Mouse (Mus musculus) T-helper 2 cell (primary cell): Measurements from ENCODE around the gene Cep57l1.

Experiments used
- in situ Hi-C: fragments of 300-600 bp; cut with MboI, MseI; formaldehyde crosslinking; loops from one replicate; pipeline ENCODE4 v1.15.1; 2025; ENCODE audit warnings: high pct_unique_total_duplicates

Gene Cep57l1

GRCm38 (mm10) chr10:41818036-41818732 is 8.5 kb upstream of the Cep57l1 start:
- in situ Hi-C loops: loop anchor here (25.0 kb wide), 1 partner anchor 669 kb away; the partner anchor contains the start of gene Afg1l

- in situ Hi-C loops: loop anchor here (25.0 kb wide), 1 partner anchor 671 kb away; the partner anchor contains the start of gene Afg1l
Observed at GRCm38 (mm10) chr10:41816516-41816915, 6.8 kb upstream of the Cep57l1 start.

- in situ Hi-C loops: loop anchor here (5.0 to 25.0 kb wide), 3 partner anchors 68 to 673 kb away; partner anchors contain the start of genes Afg1l and Foxo3
Observed at GRCm38 (mm10) chr10:41814305-41814853, 4.7 kb upstream of the Cep57l1 start.

- in situ Hi-C loops: loop anchor here (5.0 to 25.0 kb wide), 3 partner anchors 70 to 675 kb away; partner anchors contain the start of genes Afg1l and Foxo3
Observed at GRCm38 (mm10) chr10:41812566-41812965, 2.9 kb upstream of the Cep57l1 start.

GRCm38 (mm10) chr10:41810564-41811455 is 1.1 kb upstream of the Cep57l1 start:
- in situ Hi-C loops: loop anchor here (5.0 to 25.0 kb wide), 3 partner anchors 71 to 676 kb away; partner anchors contain the start of genes Afg1l and Foxo3

- in situ Hi-C loops: loop anchor here (25.0 kb wide), 1 partner anchor 678 kb away; the partner anchor contains the start of gene Afg1l
Observed at GRCm38 (mm10) chr10:41809080-41809770, 446 bp downstream of the Cep57l1 start.

- in situ Hi-C loops: loop anchor here (25.0 kb wide), 1 partner anchor 681 kb away; the partner anchor contains the start of gene Afg1l
Observed at GRCm38 (mm10) chr10:41805729-41806355, 3.8 kb downstream of the Cep57l1 start.

GRCm38 (mm10) chr10:41804711-41805110 is 5.0 kb downstream of the Cep57l1 start:
- in situ Hi-C loops: loop anchor here (25.0 kb wide), 1 partner anchor 683 kb away; the partner anchor contains the start of gene Afg1l

GRCm38 (mm10) chr10:41803467-41803866 is 6.2 kb downstream of the Cep57l1 start:
- in situ Hi-C loops: loop anchor here (25.0 kb wide), 1 partner anchor 684 kb away; the partner anchor contains the start of gene Afg1l

- in situ Hi-C loops: loop anchor here (10.0 kb wide), 1 partner anchor 282 kb away; the partner anchor contains the start of gene Cd164
Observed at GRCm38 (mm10) chr10:41797253-41797652, 12.4 kb downstream of the Cep57l1 start.

- in situ Hi-C loops: loop anchor here (10.0 kb wide), 1 partner anchor 278 kb away; the partner anchor contains the start of gene Cd164
Observed at GRCm38 (mm10) chr10:41792375-41792774, 17.3 kb downstream of the Cep57l1 start.

GRCm38 (mm10) chr10:41767254-41767653 is 42.4 kb downstream of the Cep57l1 start:
- in situ Hi-C loops: no loop called here

GRCm38 (mm10) chr10:41766280-41766679 is 43.4 kb downstream of the Cep57l1 start:
- in situ Hi-C loops: no loop called here

- in situ Hi-C loops: no loop called here
Observed at GRCm38 (mm10) chr10:41765586-41765985, 44.1 kb downstream of the Cep57l1 start.

GRCm38 (mm10) chr10:41763741-41764385 is 45.8 kb downstream of the Cep57l1 start:
- in situ Hi-C loops: no loop called here

GRCm38 (mm10) chr10:41760866-41761265 is 48.8 kb downstream of the Cep57l1 start:
- in situ Hi-C loops: no loop called here

GRCm38 (mm10) chr10:41758041-41758440 is 51.6 kb downstream of the Cep57l1 start:
- in situ Hi-C loops: no loop called here

- in situ Hi-C loops: no loop called here
Observed at GRCm38 (mm10) chr10:41757226-41757625, 52.4 kb downstream of the Cep57l1 start.

GRCm38 (mm10) chr10:41751867-41752480 is 57.7 kb downstream of the Cep57l1 start:
- in situ Hi-C loops: no loop called here
